Mouse (Mus musculus) urinary bladder, postnatal 0 days (tissue): Measurements from ENCODE around the gene Gm3072. TPM values are rescaled to one million over a fixed set of nuclear protein-coding genes. Genes with fewer than 3 reads are reported as not detected.

Experiments used
- polyA plus RNA-seq: library from polyadenylated mRNA; unstranded; fragments of >200 nt; fragmentation: Nextera tagmentation; extraction: Ambion mirVana; gene quantifications from 2 replicates; pipeline ENCODE4 v1.2.1, GENCODE M21; 2015

Gm3072 gene
- polyA plus RNA-seq, result not detected in 2 replicates

DNA sequence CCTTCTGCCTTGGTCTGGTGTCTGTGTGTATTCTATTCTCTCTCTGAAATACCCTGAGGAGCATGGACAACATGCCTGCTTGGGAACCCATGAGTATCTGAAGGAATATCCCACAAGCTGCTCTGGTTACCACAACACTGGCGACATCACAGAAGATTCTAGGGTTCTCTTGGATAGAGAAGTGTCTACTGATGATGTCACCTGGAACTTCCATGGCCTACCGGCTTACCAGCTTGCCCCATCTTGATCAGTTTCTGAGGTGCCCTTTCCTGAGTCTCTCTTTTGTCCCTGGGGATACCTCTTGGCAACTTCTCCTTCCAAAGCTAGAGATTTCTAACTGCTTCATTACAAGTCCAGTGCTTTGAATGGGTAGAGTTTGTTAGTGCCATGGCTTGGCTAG is at the start of gene Gm3072:
Gene Gm3072 (minus strand): TSS at position 101 of the 400 bp plus-strand sequence.

DNA sequence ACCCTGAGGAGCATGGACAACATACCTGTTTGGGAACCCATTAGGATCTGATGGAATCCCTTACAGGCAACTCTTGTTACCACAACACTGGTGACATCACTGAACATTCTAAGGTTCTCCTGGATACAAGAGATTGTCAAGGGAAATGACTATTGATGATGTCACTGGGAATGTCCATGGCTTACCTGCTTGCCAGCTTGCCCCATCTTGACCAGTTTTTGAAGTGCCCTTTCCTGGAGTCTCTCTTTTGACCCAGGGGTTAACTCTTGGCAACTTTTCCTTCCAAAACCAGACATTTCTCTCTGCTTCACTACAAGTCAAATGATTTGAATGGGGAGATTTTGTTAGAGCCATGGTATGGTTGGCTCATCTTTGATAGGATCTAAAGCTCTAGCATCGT is 22.0 kb upstream of the Gm3072 start, which contains the start of gene Gm3676:
Gene Gm3676 (minus strand): TSS at position 101 of the 400 bp plus-strand sequence.

DNA sequence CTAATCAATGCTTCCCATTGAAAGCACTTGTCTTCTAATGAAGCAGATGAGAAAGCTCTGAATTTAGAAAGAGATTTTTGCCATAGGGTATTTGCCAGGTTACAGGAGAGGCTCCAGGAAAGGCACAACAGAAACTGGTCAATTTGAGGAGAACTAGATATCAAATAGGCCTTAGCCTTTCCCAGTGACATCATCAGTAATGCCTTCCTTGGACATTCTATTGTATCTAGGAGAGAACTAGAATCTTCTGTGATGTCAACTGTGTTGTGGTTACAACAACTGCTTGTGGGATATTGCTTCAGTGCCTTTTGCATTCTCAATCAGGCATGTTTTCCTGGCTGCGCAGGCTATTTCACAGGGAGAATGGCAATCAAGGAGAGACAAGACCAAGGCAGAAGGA is 51.5 kb downstream of the Gm3072 start, which contains the start of gene 1700049E17Rik2:
Gene 1700049E17Rik2 (plus strand): TSS at position 301 of the 400 bp plus-strand sequence.

Other genes starting within 250 kb of the Gm3072 start
- gene Gm7945, start 238.2 kb downstream of the Gm3072 start, polyA plus RNA-seq, result not detected in 2 replicates
- not detected in 2 replicates for gene Gm6482, start 216.3 kb downstream of the Gm3072 start, polyA plus RNA-seq
- gene Gm7954, start 171.1 kb downstream of the Gm3072 start, polyA plus RNA-seq, result not detected in 2 replicates
- gene Gm3486, start 135.1 kb downstream of the Gm3072 start, polyA plus RNA-seq, result not detected in 2 replicates
- not detected in 2 replicates for gene Gm7970, start 69.0 kb downstream of the Gm3072 start, polyA plus RNA-seq
- gene 1700049E17Rik2, start 51.4 kb downstream of the Gm3072 start, polyA plus RNA-seq, result not detected in 2 replicates
- gene Gm3676, start 21.9 kb upstream of the Gm3072 start, polyA plus RNA-seq, result not detected in 2 replicates
- not detected in 2 replicates for gene Gm8068, start 77.3 kb upstream of the Gm3072 start, polyA plus RNA-seq
- not detected in 2 replicates for gene Gm7929, start 126.0 kb upstream of the Gm3072 start, polyA plus RNA-seq
- gene Gm47189, start 147.8 kb upstream of the Gm3072 start, polyA plus RNA-seq, result not detected in 2 replicates